Mouse (Mus musculus) limb, embryonic 15.5 days (tissue): ENCODE measurements around the gene Pik3r2. TPM values are rescaled to one million over a fixed set of nuclear protein-coding genes. Genes with fewer than 3 reads are reported as not detected.

Experiments used
- ATAC-seq: fragments of 200-750 bp; cut with Nextera tagmentation; 2 replicates; pipeline ENCODE4 v1.8.0; 2017; ENCODE audit warnings: low read depth, moderate TSS enrichment; ENCODE audit not compliant: insufficient number of reproducible peaks, low FRiP score, low TSS enrichment
- H3K27ac ChIP-seq: fragments of 300-500 bp; sonication (generic); 2 replicates; pipeline ENCODE4 v1.5.1; 2015; ENCODE audit warnings: moderate library complexity, mild to moderate bottlenecking, inconsistent platforms
- H3K27me3 ChIP-seq: fragments of 300-500 bp; sonication (generic); 2 replicates; pipeline ENCODE4 v1.6.1; 2015; ENCODE audit warnings: inconsistent platforms
- H3K36me3 ChIP-seq: fragments of 300-500 bp; sonication (generic); 2 replicates; pipeline ENCODE4 v1.6.1; 2015; ENCODE audit warnings: inconsistent platforms
- H3K4me1 ChIP-seq: fragments of 300-500 bp; sonication (generic); 2 replicates; pipeline ENCODE4 v1.6.1; 2015; ENCODE audit warnings: inconsistent platforms
- H3K4me2 ChIP-seq: fragments of 300-500 bp; sonication (generic); 2 replicates; pipeline ENCODE4 v1.6.1; 2015; ENCODE audit warnings: mild to moderate bottlenecking, inconsistent platforms
- H3K4me3 ChIP-seq: fragments of 300-500 bp; sonication (generic); 2 replicates; pipeline ENCODE4 v1.5.1; 2015; ENCODE audit warnings: mild to moderate bottlenecking, inconsistent platforms
- H3K9ac ChIP-seq: fragments of 300-500 bp; sonication (generic); 2 replicates; pipeline ENCODE4 v1.6.1; 2015; ENCODE audit warnings: inconsistent platforms
- H3K9me3 ChIP-seq: fragments of 300-500 bp; sonication (generic); 2 replicates; pipeline ENCODE4 v1.6.1; 2016; ENCODE audit warnings: inconsistent platforms
- WGBS: fragments of 180-500 bp; shearing (Covaris S2); methylation state at CpG from one replicate; pipeline ENCODE4 v1.1.7; 2015; 5-methylcytosine and 5-hydroxymethylcytosine counted together
- polyA plus RNA-seq: library from polyadenylated mRNA; unstranded; fragments of >200 nt; fragmentation: Nextera tagmentation; extraction: Ambion mirVana; gene quantifications from 2 replicates; pipeline ENCODE4 v1.2.1, GENCODE M21; 2015

Gene Pik3r2
- polyA plus RNA-seq, 1 experiment from 2014 or later: 85.8 TPM

GRCm38 (mm10) chr8:70742981-70743655, 33.4 kb downstream of the Pik3r2 start:
- Histone ChIP-seq H3K27me3 (peaks cover 84% of the 10 kb centered on the region), H3K4me2 (0 out of 2 replicates have a peak overlapping the region, but pooled peaks have one; percentile 46), H3K9me3 (no peaks in the 10 kb centered on the region), H3K27ac (no peak overlapping the region), H3K4me1 (peaks cover 16% of the 10 kb centered on the region), H3K4me3 (peak overlapping the region; percentile 28; the same call in 1 of the 2 replicates), H3K36me3 (no peaks in the 10 kb centered on the region), H3K9ac (no peak overlapping the region)
- ATAC-seq: no peak
- WGBS: 3% methylated on average over 38 of the region's 38 CpGs

- Histone ChIP-seq H3K4me3 (no peak overlapping the region), H3K9me3 (no peaks in the 10 kb centered on the region), H3K4me2 (no peak overlapping the region), H3K27ac (no peak overlapping the region), H3K36me3 (no peaks in the 10 kb centered on the region), H3K9ac (no peak overlapping the region), H3K27me3 (peaks cover 82% of the 10 kb centered on the region), H3K4me1 (peaks cover 16% of the 10 kb centered on the region)
- 54% methylated on average over 11 of the region's 11 CpGs for WGBS
- ATAC-seq: no peak
These were observed 34.3 kb downstream of the Pik3r2 start for GRCm38 (mm10) chr8:70742176-70742575.

GRCm38 (mm10) chr8:70741661-70742060, 34.9 kb downstream of the Pik3r2 start:
- Histone ChIP-seq H3K9ac (no peak overlapping the region), H3K27ac (no peak overlapping the region), H3K9me3 (no peaks in the 10 kb centered on the region), H3K4me2 (no peak overlapping the region), H3K36me3 (no peaks in the 10 kb centered on the region), H3K4me1 (peaks cover 16% of the 10 kb centered on the region), H3K4me3 (no peak overlapping the region), H3K27me3 (peaks cover 78% of the 10 kb centered on the region)
- ATAC-seq: no peak
- 52% methylated on average over 5 of the region's 5 CpGs for WGBS

- no peaks in the 10 kb centered on the region for H3K36me3 ChIP-seq
- no peak for ATAC-seq
- H3K4me1 ChIP-seq: peaks cover 4% of the 10 kb centered on the region
- no peaks in the 10 kb centered on the region for H3K9me3 ChIP-seq
- no peak overlapping the region for H3K4me3 ChIP-seq
- H3K4me2 ChIP-seq: no peak overlapping the region
- H3K27ac ChIP-seq: no peak overlapping the region
- peaks cover 45% of the 10 kb centered on the region for H3K27me3 ChIP-seq
- WGBS: 44% methylated on average over 3 of the region's 3 CpGs
- no peak overlapping the region for H3K9ac ChIP-seq
These were observed 38.3 kb downstream of the Pik3r2 start for GRCm38 (mm10) chr8:70738211-70738610.

- no peak overlapping the region for H3K4me3 ChIP-seq
- WGBS: 66% methylated on average over 5 of the region's 5 CpGs
- no peak for ATAC-seq
- H3K4me2 ChIP-seq: no peak overlapping the region
- H3K9ac ChIP-seq: no peak overlapping the region
- H3K36me3 ChIP-seq: no peaks in the 10 kb centered on the region
- no peak overlapping the region for H3K27ac ChIP-seq
- H3K4me1 ChIP-seq: no peaks in the 10 kb centered on the region
- H3K27me3 ChIP-seq: peaks cover 43% of the 10 kb centered on the region
- no peaks in the 10 kb centered on the region for H3K9me3 ChIP-seq
These were observed 38.8 kb downstream of the Pik3r2 start for GRCm38 (mm10) chr8:70737705-70738104.

GRCm38 (mm10) chr8:70730956-70731355, 45.6 kb downstream of the Pik3r2 start:
- H3K36me3 ChIP-seq: no peaks in the 10 kb centered on the region
- H3K9me3 ChIP-seq: no peaks in the 10 kb centered on the region
- WGBS: 86% methylated on average over 4 of the region's 4 CpGs
- no peak overlapping the region for H3K27ac ChIP-seq
- ATAC-seq: no peak
- peaks cover 68% of the 10 kb centered on the region for H3K27me3 ChIP-seq
- H3K4me3 ChIP-seq: no peak overlapping the region
- H3K4me2 ChIP-seq: no peak overlapping the region
- no peak overlapping the region for H3K9ac ChIP-seq
- H3K4me1 ChIP-seq: peaks cover 7% of the 10 kb centered on the region

- Histone ChIP-seq H3K9ac (peak overlapping the region; percentile 21; the same call in 1 of the 2 replicates), H3K4me2 (peak overlapping the region; percentile 47), H3K9me3 (no peaks in the 10 kb centered on the region), H3K27ac (no peak overlapping the region), H3K27me3 (peaks cover 71% of the 10 kb centered on the region), H3K4me3 (peak overlapping the region; percentile 24), H3K4me1 (peaks cover 7% of the 10 kb centered on the region), H3K36me3 (no peaks in the 10 kb centered on the region)
- ATAC-seq: no peak
- WGBS: 4% methylated on average over 34 of the region's 34 CpGs
These were observed 46.6 kb downstream of the Pik3r2 start for GRCm38 (mm10) chr8:70729808-70730475.

- no peak overlapping the region for H3K4me3 ChIP-seq
- peaks cover 57% of the 10 kb centered on the region for H3K27me3 ChIP-seq
- WGBS: 45% methylated on average over 11 of the region's 11 CpGs
- H3K9me3 ChIP-seq: no peaks in the 10 kb centered on the region
- H3K4me2 ChIP-seq: no peak overlapping the region
- peaks cover 7% of the 10 kb centered on the region for H3K4me1 ChIP-seq
- no peak overlapping the region for H3K27ac ChIP-seq
- H3K9ac ChIP-seq: no peak overlapping the region
- ATAC-seq: no peak
- no peaks in the 10 kb centered on the region for H3K36me3 ChIP-seq
These were observed 49.8 kb downstream of the Pik3r2 start for GRCm38 (mm10) chr8:70726721-70727120.

- H3K9me3 ChIP-seq: no peaks in the 10 kb centered on the region
- peaks cover 49% of the 10 kb centered on the region for H3K27me3 ChIP-seq
These were observed 50.6 kb downstream of the Pik3r2 start for GRCm38 (mm10) chr8:70725792-70726447.

GRCm38 (mm10) chr8:70724216-70724615, 52.3 kb downstream of the Pik3r2 start:
- Histone ChIP-seq H3K4me3 (no peak overlapping the region), H3K4me2 (no peak overlapping the region), H3K27ac (no peak overlapping the region), H3K27me3 (peaks cover 33% of the 10 kb centered on the region), H3K9ac (no peak overlapping the region), H3K4me1 (no peaks in the 10 kb centered on the region), H3K36me3 (no peaks in the 10 kb centered on the region), H3K9me3 (no peaks in the 10 kb centered on the region)
- WGBS: 78% methylated on average over 12 of the region's 12 CpGs
- no peak for ATAC-seq

More at GRCm38 (mm10) chr8:70725792-70726447, 50.6 kb downstream of the Pik3r2 start:
- peaks cover 7% of the 10 kb centered on the region for H3K4me1 ChIP-seq
- ATAC-seq: no peak
- no peak overlapping the region for H3K4me2 ChIP-seq
- WGBS: 25% methylated on average over 14 of the region's 14 CpGs
- no peak overlapping the region for H3K4me3 ChIP-seq
- H3K9ac ChIP-seq: no peak overlapping the region
- H3K36me3 ChIP-seq: no peaks in the 10 kb centered on the region
- H3K27ac ChIP-seq: no peak overlapping the region

- peaks cover 27% of the 10 kb centered on the region for H3K27me3 ChIP-seq
- no peaks in the 10 kb centered on the region for H3K9me3 ChIP-seq
- no peak within 1 kb of the TSS for H3K27ac ChIP-seq
- no peak within 1 kb of the TSS for H3K4me3 ChIP-seq
- no peaks in the 10 kb centered on the region for H3K4me1 ChIP-seq
- WGBS: 62% methylated on average over 7 of the region's 7 CpGs
- H3K9ac ChIP-seq: no peak within 1 kb of the TSS
- H3K36me3 ChIP-seq: no peaks in the 10 kb centered on the region
- ATAC-seq: no peak
- no peak within 1 kb of the TSS for H3K4me2 ChIP-seq
These were observed 52.9 kb downstream of the Pik3r2 start, which contains the start of gene Pde4c for GRCm38 (mm10) chr8:70723486-70724210. TSS of gene Pde4c (plus strand) at chr8:70723720.
